10 mouse cellular contexts compared by ENCODE assay signal in genomic region chr10:117647158-117647505, GRCm38 (mm10). TPM values are rescaled to one million over a fixed set of nuclear protein-coding genes. Genes with fewer than 3 reads are reported as not detected.
DNase-seq lines count a peak whose midpoint lies in the region; ATAC-seq lines count a peak whose summit lies in the region.
"Had no signal": no experiment of that assay in that cellular context is flagged by ENCODE, and none has a peak within 500 bp of the region (broad histone marks: within the 10 kb centered on the region; RNA-seq: fewer than 3 reads in every experiment).

No protein-coding gene starts in this region.

- WGBS in hindbrain, embryonic 10.5 days = 61% methylated on average over 13 of the region's 13 CpGs

- 0 out of 2 replicates have a peak, but pooled peaks cover 5% of the 10 kb centered on the region for H3K27me3 ChIP-seq in hindbrain, embryonic 10.5 days (ENCODE audit: insufficient read depth, poor library complexity, severe bottlenecking)
- H3K27me3 ChIP-seq: embryonic facial prominence, embryonic 13.5 days had no signal

- no peaks in the 10 kb centered on the region for H3K9me3 ChIP-seq in hindbrain, embryonic 10.5 days
- H3K9me3 ChIP-seq: embryonic facial prominence, embryonic 13.5 days had no signal

- no peak overlapping the region for H3K4me3 ChIP-seq in hindbrain, embryonic 10.5 days
- H3K4me3 ChIP-seq: embryonic facial prominence, embryonic 13.5 days had no signal

- H3K36me3 ChIP-seq in hindbrain, embryonic 10.5 days = no peaks in the 10 kb centered on the region
- H3K36me3 ChIP-seq: embryonic facial prominence, embryonic 13.5 days had no signal

- DNase-seq in spleen, adult 18-20 months = peak; percentile 47 to 54
- no peak for DNase-seq in spleen, postnatal 14 days (ENCODE audit: low spot score in 2 of 2)
- peak; percentile 18 for DNase-seq in hindbrain, embryonic 10.5 days (ENCODE audit: low spot score)
- DNase-seq in layer of hippocampus, adult 8-10 months (ENCODE audit: low spot score in 2 of 2) = peak; percentile 70 to 81
- DNase-seq in adrenal gland, adult 18-20 months (ENCODE audit: low spot score in 2 of 2) = no peak
- DNase-seq in gastrocnemius, postnatal 4 days (ENCODE audit: low spot score in 2 of 2) = no peak
- DNase-seq in liver = no peak

- peak; percentile 42 for ATAC-seq in neutrophil, adult 5-6 weeks (ENCODE audit: extremely low read depth, insufficient number of reproducible peaks, low FRiP score, poor library complexity, severe bottlenecking)

- no peak overlapping the region; the same call in 1 of the 2 replicates for H3K27ac ChIP-seq in hindbrain, embryonic 10.5 days
- H3K27ac ChIP-seq: embryonic facial prominence, embryonic 13.5 days; liver, embryonic 14.5 days had no signal

- peaks cover 11% of the 10 kb centered on the region for H3K4me1 ChIP-seq in hindbrain, embryonic 10.5 days (replicated peaks)

RNA-seq across cellular contexts. Expression of gene Cpm, which starts 17.8 kb away (rescaled TPM):
- 5.9 and 6.0 TPM in 2 replicates for polyA plus RNA-seq in hindbrain, embryonic 10.5 days (2016; fragmentation: Nextera tagmentation; extraction: Ambion mirVana)
- total RNA-seq in layer of hippocampus, adult 8-10 months (2022) = 10 to 100 TPM in 2 of 4 experiments, 1 to 10 TPM in 2; 9.1 to 11.4 (median 9.7) TPM
- 40.6 and 45.2 TPM in 2 replicates for total RNA-seq in neutrophil, adult 5-6 weeks (2017)
- 10 to 100 TPM; 20.3 to 33.2 TPM for total RNA-seq in adrenal gland, adult 18-20 months (2021)
- 10 to 100 TPM; 13.2 to 14.0 TPM for total RNA-seq in gastrocnemius, postnatal 4 days (2021)

Comparison
In these comparisons a context has a peak if more than half of its experiments do, and no peak if none do; other contexts are left out.
1. DNase-seq: peak in spleen, adult 18-20 months (2 of 2), hindbrain, embryonic 10.5 days (single experiment) and layer of hippocampus, adult 8-10 months (2 of 2); none in spleen, postnatal 14 days (0 of 2), adrenal gland, adult 18-20 months (0 of 2), gastrocnemius, postnatal 4 days (0 of 2) and liver (single experiment).